Mouse (Mus musculus): ENCODE measurements around the gene Pi4k2a.

Pi4k2a gene

DNA sequence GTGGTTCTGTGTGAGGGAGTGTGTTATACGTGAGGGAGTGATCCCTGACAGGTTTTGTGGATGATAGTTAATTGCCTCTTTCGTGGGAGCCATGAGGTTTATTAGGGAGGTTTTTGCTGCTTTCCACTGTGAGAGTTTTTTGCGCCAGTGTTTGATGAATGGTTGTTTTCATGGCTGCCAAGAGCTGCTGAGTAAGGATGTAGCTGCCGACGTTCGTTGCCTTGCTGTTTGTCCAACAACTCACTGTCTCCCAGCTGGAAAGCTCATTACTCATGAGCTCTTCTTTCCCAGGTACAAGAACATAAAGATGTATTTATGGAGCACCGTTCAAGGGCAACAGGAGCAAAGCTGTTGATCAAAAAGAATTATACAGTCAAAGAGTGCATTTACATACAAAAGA is 73.9 kb downstream of the Pi4k2a start:
- no peak for DNase-seq (ENCODE audit: low spot score in 2 of 2)

DNA sequence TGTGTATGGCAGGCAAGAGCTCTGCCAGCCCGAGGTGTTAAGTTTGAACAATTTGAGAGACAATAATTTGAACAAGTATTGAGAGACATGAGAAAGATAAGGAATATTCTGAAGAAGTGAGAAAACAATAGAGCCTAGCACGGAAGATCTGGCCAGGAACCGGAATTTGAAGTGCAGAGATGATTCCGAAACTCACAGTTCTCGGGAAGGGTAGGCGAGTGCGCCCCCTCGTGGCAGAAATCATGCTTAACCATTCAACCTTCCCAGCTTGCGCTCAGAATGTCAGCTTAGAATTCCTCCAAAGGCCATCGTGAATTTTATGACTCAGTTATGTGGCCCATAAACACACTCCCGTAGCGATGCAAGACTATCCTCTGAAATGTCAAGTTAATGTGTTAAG is 75.9 kb downstream of the Pi4k2a start:
- DNase-seq (ENCODE audit: low spot score in 2 of 2), result peak in 1 of 2 experiments; percentile 75

DNA sequence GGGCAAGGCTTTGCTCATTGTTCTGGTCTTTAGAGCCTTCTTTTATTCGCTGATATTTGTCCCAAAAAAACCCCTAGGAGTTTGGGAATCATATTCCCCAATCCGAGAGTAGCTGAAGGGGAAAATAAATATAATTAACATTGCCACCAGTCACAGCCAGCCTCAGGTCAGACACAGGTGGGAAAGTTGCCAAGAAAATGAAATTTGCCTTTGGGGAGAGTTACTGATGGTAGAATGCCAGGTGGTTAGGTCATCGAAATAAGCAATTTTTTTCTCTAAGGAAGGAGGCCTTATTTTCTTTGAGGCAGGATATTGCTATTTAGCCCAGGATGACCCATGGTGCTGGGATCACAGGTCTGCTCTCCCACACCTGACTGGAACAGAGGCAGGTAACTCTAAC is 76.5 kb downstream of the Pi4k2a start:
- no peak for DNase-seq (ENCODE audit: low spot score in 2 of 2)

DNA sequence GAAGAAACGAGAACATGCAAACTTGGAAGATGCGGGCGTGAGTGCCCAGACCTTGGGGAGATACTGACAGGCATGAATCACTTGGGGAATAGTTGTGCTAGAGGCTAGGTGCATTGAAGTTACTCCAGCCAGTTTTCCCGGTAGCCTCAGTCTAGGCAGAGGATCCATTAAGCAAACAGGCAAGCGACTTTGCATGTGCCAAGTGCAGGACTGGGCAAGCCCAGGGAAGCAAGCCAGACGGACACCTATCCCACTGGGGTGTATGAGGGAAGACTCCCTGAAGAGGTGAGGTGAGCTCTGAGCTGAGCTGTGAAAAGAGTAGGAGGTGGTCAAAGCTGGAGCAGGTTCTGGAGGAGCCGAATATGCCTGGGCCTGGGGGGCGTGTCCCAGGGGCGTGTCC is 77.2 kb downstream of the Pi4k2a start:
- no peak for DNase-seq (ENCODE audit: low spot score in 2 of 2)

DNA sequence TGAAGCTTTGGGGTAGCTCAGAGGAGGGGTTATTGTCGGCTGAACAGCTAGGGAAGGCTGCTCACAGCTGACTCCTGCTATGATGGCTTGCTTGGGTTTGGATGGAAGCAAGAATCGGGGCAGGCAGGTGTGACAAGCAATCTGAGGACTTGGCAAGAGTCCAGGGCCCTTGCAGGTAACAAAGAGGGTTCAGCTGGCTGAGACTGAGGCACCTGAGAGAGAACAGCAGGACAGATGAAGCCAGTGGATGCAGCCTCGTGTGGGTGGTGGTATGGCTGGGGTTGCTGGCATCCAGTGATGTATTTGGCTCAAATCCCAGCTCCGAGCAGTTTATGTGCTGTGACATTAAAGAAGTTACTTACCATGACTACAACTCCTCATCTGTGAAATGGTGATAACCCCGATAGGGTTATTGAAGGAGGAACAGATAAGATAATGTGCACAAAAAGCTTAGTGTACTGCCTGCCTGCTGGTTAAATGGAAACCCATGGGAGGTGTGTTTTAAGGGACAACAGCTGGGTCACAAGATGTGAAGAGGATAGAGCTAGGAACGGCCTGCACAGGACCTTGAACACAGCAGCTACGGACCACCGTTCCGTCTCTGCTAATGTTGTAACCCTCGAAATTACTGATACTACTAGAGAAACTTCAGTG is 79.2 kb downstream of the Pi4k2a start:
- DNase-seq (ENCODE audit: low spot score in 2 of 2), result no peak

DNA sequence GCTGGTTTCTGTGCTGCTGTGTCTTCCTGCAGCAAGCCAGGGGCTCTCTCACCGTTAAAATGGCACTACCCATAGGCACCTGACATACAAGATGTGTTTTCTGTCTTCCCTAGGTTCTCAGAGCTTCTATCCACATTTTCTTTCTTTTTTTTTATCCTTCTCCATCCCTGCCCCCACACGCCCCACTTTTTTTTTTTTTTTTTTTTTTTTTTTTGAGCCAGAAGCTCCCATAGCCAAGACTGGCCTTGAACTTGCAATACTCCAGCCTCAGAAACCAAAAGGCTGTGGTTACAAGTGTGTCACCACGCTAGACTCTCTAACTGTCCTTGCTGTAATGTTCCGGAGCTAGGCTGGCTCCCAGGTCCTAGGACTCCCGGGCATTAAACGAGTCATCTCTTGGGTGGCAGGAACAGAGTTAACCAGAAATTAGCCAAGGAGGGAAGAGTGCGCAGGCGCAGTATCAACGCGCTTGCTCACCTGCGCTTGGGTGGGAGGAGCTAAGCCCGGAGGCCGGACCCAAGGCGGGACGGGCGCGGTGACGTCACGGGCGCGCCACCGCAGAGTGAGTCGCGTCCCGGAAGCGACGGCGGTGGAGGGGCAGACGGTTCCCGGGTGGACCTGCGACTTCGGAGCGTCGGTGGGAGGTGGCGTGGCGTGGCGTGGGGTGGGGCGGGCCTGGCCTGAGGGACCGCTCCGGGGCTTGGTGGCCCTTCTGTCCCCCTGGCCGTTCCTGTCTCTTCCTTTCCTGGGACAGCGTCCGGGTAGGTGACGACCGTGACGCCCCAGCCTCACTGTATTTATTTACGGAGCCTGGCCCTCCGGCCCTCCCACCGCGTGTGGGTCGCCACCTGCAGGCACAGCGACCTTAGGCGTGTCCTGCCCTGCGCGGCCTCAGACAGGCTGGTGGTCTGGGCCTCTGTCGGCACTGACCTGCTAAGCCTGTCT is 80.0 kb downstream of the Pi4k2a start:
- DNase-seq (ENCODE audit: low spot score in 2 of 2), result peak; percentile 89 to 91
